Mouse (Mus musculus) fibroblast of lung, adult 2 months (primary cell): ENCODE measurements at regions not wholly inside any gene's neighbourhood (a gene's known extent, or its start where the extent isn't known, plus 50 kb on each side); places are given as distances from the start of the nearest gene placed in this dataset.

Experiments
- DNase-seq: peaks from one replicate; pipeline ENCODE4 v3.0.0-alpha.2; 2011; ENCODE audit warnings: low read depth

GRCm38 (mm10) chr9:85451349-85451748, 124.2 kb upstream of the Tent5a start:
- no peak for DNase-seq

GRCm38 (mm10) chr9:85450877-85451276, 123.7 kb upstream of the Tent5a start:
- no peak for DNase-seq

DNA sequence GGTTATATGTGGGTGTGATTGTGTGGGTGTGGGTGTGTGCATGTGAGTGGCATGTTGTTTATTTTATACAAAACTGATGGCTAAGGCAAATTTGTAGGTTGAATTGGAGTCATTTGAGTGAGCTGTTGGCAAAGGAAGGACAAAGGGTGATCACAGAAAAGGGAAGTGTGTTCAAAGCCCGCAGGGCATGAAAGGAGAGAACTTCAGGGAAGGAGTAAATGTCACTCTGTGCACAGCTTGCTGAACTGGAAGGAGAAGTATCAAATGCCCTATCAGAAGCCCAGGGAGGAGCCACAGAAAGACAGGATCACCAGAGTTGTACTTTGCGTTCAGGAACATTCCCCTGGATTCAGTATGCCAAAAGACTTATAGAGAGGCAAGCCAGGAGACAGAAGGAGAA, 122.3 kb upstream of the Tent5a start:
- no peak for DNase-seq

- DNase-seq = no peak
Observed at GRCm38 (mm10) chr9:85442761-85443505, 115.8 kb upstream of the Tent5a start.

DNA sequence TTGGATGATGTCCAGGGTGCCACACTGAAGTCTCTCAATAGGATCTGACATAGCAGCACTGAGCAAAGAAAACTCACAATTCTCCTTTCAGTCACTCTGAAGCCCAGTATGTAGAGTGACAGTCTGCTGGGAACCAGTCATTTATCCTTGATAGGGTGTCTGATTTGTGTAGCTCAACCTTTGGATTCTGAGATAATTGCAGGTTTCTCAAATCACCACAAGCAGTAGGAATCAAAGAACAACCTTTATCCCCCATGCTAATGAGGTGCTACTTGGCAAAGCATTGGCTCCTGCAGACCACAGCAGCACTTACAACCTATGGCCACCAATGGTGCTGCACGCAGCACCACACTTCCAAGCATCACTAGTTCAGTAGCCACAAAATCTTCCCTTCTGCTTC, 112.5 kb upstream of the Tent5a start:
- DNase-seq = no peak

DNA sequence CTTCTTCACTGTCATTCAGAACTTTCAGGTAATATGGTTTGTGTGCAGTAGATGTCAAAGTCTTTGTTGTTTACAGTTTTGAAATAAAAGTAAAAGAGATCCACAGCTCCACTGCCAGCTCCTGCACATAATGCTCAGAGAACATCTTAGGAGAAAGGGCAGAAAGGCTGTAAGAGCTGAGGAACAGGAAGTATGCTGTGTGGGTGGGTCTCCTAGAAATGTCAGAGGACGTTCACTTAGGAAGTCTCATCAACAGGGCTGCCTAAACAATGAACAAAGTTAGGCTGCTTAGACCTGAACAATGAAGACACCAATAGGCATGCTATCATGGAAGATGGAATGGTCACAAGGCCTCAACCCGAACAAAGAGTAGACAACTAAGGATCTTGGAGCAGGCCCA, 105.1 kb upstream of the Tent5a start:
- no peak for DNase-seq

DNA sequence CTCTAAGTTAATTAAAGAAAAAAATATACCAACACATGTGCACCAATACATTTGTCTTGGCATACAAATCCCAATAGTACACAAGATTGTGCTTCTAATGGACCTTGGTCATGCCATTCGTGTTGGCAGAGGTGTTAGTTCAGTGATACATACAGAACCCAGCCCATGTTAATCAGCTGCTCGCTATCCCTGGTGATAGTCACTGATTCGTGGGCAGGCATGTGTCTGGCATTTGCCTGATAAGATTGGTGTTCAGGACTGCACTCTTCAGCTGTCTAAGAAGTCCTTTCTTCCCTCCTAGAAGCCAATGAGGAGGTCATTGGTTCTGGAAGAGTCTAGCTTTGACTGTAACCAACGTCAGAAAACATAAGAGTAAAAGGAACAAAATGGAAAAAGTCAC, 99.7 kb upstream of the Tent5a start:
- no peak for DNase-seq

DNA sequence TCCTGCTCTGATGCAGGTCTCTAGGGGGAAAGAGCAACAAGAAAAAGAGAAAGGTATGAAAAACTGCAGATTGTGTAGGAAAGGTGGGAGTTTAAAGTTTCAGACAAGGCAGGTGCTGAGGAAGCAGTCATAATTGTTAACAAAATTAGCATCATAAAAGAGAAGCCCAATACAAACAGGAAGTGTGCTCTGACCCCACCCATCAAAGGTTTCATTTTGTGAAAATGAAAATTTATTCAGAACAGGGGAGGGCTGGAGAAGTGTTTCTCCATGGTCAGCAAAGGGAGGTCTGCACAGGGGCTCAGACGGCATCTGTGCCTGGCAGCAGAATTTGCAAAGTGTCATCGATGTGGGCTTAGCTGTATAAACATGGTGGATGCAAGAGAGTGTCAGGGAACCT, 96.8 kb upstream of the Tent5a start:
- DNase-seq = no peak

DNA sequence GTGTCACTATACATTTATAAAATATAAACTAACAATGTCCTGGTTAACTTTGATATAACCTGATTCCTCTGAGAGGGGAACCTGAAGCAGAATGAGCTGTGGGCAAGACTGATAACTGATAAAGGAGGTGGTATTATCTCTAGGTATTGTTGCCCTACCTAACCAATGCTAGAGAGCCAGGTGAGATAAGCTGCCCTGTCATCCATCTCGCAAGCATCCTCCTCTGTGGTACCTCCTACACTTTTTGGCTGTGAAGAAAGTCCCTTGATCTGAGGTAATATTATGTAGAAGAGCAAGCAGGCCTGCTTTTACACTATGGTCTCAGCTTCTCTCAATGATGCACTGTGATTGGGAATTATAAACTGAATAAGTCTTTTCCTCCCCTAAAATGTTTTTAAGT, 87.2 kb upstream of the Tent5a start:
- DNase-seq = no peak

GRCm38 (mm10) chr9:85413813-85414212, 86.7 kb upstream of the Tent5a start:
- DNase-seq = no peak

DNA sequence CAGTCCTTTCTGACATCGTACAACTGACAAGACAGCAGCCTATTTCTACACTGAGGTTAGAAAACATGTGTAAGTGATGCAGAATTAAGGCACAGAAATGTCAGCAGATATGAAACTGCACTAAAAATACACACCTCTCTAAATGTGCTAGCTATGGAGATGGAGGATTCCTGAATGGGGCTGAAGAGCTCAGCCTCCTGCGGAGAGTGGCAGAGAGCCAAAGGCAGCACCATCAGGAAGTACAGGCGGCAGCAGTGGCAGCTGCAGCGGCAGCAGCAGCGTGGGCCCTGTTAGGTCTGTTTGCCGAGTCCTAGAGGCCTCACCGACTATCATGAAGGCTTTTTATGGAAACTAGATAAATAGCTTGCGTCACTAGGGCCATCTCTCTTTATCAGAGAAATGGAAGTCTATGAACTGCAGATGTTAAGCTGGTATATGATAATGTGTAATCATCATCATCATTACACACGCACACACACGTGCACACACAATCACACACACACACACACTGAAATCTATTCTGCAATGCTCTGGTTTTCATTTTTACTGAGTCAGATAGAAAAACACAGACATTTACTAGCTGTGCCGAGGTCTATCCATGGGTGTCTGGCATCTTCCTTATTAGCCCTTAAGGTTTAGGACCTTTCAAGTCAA, 83.6 kb upstream of the Tent5a start:
- DNase-seq = peak; percentile 11

GRCm38 (mm10) chr9:85409974-85410506, 82.9 kb upstream of the Tent5a start:
- DNase-seq = no peak

DNA sequence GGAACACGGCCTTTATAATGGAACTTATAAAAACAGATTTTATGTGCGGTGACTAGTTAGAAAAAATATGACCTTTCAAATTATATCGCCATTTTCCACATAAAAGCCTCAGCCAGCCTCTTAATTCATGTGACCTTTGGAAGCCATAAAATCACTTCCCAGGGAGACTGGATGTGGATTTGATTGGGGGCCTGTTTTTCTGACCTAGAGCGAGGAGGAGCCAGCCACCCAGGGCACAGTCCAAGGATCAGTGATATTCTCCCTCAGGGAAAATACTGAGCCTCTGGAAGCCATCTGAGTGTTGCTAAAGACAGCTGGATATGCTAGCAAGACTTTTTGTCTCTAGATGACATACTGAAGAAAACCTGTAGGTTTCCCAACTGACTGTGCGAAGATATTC, 81.3 kb upstream of the Tent5a start:
- DNase-seq = no peak

GRCm38 (mm10) chr9:85407592-85407991, 80.4 kb upstream of the Tent5a start:
- DNase-seq = no peak

- DNase-seq = no peak
Observed at GRCm38 (mm10) chr9:85401736-85402135, 74.6 kb upstream of the Tent5a start.

- no peak for DNase-seq
Observed at GRCm38 (mm10) chr9:85400600-85401313, 73.6 kb upstream of the Tent5a start.

- DNase-seq = no peak
Observed at GRCm38 (mm10) chr9:85394975-85395374, 67.8 kb upstream of the Tent5a start.

DNA sequence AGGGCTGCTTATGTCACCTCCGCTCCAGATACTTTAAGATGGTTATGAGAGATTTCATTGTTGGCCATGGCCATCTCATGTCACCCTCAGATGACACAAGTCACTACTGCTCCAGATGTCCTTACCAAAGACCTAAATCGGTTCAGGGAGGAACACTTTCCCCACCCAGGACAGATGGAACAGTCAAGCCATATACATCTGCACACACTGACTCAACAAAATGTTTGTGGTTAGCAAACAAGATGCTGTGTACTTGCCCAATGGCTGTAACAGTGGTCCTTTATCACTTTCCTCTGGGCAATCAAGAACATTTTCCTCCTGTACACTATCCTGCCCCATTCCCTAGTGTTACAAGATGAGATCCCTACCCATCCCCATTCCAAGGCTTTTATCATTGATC, 64.1 kb upstream of the Tent5a start:
- DNase-seq = no peak

DNA sequence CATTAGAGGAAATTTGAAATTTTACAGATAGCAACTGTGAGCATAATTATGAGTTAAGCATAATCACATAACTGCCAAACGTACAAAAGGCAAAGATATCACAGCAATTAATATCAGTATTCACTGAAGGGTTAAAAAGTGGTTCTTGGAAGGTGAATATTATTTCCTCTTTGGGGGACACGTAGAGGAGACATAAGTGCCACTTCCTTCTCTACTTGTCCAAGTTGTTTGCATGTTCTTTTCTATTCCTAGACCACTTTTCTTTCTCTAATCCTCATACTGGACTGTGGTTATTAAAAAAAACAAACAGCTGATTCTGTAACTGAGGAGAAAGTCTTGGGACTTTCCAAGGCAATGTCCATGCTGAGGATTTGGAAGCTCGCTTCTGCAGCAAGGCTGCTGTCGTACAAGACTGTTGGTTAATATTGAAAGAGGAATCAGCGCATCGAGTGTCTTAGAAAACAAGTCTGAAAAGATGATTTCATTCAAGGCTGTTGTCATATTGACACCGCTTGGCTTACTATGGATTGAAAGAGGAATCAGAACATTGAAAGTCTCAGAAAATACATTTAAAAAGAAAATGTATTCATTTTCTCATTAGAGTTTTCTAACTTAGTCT, 61.7 kb upstream of the Tent5a start:
- no peak for DNase-seq

DNA sequence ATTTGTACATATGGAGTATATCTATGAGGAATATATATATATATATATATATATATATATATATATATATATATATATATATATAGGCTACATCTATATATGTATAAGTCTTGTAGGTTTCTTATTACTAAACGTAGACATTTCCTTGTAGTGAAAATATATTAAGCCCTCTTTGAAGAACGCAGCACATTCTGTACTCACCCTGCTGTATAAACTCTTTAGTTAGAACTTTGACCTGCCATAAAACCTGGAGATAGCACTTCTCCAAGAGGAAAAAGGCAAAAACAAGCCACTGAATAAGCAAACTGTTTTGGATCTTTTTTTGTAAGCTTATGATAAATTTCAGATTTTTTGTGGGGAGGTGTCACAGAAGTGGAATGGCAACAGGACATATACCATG, 55.3 kb upstream of the Tent5a start:
- no peak for DNase-seq

DNA sequence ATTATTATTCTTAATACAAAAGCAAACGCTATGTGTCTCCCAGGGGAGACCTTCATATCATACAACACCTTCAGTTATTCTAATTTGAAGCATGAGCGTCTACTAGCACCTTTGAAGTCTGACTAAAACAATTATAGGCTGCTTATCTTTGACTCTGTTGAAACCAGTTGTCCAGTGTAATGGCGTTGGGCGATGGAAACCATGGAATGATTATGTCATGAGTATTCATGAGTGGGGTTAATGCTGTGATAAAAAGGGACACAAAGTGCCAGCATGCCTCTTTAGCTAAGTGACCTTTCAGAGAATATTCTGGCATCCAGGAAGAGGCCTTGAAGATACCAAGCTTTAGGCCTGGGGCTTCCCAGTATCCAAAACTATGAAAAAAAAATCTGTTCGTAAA, 53.6 kb upstream of the Tent5a start:
- DNase-seq = no peak

GRCm38 (mm10) chr9:85379135-85379534, 52.0 kb upstream of the Tent5a start:
- no peak for DNase-seq
